Mouse (Mus musculus) liver, embryonic 12.5 days (tissue): ENCODE measurements around the gene Gm29609. TPM values are rescaled to one million over a fixed set of nuclear protein-coding genes. Genes with fewer than 3 reads are reported as not detected.

Experiments used
- ATAC-seq: fragments of 200-750 bp; cut with Nextera tagmentation; 2 replicates; pipeline ENCODE4 v1.8.0; 2017; ENCODE audit warnings: moderate number of reproducible peaks, mild to moderate bottlenecking, moderate library complexity
- H3K27ac ChIP-seq: fragments of 300-500 bp; sonication (generic); 2 replicates; pipeline ENCODE4 v1.5.1; 2016; ENCODE audit warnings: mild to moderate bottlenecking
- H3K27me3 ChIP-seq: fragments of 300-500 bp; sonication (generic); replicated peaks from 2 replicates; pipeline ENCODE4 v1.6.1; 2016; ENCODE audit warnings: mild to moderate bottlenecking, moderate library complexity
- H3K36me3 ChIP-seq: fragments of 300-500 bp; sonication (generic); 2 replicates; pipeline ENCODE4 v1.6.1; 2016; ENCODE audit warnings: mild to moderate bottlenecking, moderate library complexity
- H3K4me1 ChIP-seq: fragments of 300-500 bp; sonication (generic); 2 replicates; pipeline ENCODE4 v1.6.1; 2016
- H3K4me2 ChIP-seq: fragments of 300-500 bp; sonication (generic); 2 replicates; pipeline ENCODE4 v1.6.1; 2016; ENCODE audit warnings: mild to moderate bottlenecking, moderate library complexity
- H3K4me3 ChIP-seq: fragments of 300-500 bp; sonication (generic); 2 replicates; pipeline ENCODE4 v1.5.1; 2016; ENCODE audit warnings: mild to moderate bottlenecking, moderate library complexity
- H3K9ac ChIP-seq: fragments of 300-500 bp; sonication (generic); 2 replicates; pipeline ENCODE4 v1.6.1; 2016; ENCODE audit warnings: mild to moderate bottlenecking, moderate library complexity
- H3K9me3 ChIP-seq: fragments of 300-500 bp; sonication (generic); replicated peaks from 2 replicates; pipeline ENCODE4 v1.6.1; 2016; ENCODE audit warnings: mild to moderate bottlenecking, moderate library complexity
- WGBS: fragments of 180-500 bp; shearing (Covaris S2); methylation state at CpG from one replicate; pipeline ENCODE4 v1.1.7; 2016; ENCODE audit not compliant: insufficient replicate concordance; 5-methylcytosine and 5-hydroxymethylcytosine counted together
- polyA plus RNA-seq: library from polyadenylated mRNA; unstranded; fragments of >200 nt; fragmentation: Nextera tagmentation; extraction: Ambion mirVana; gene quantifications from 2 replicates; pipeline ENCODE4 v1.2.1, GENCODE M21; 2016

Gm29609 gene
- polyA plus RNA-seq, 1 experiment from 2014 or later = 1.3 TPM

DNA sequence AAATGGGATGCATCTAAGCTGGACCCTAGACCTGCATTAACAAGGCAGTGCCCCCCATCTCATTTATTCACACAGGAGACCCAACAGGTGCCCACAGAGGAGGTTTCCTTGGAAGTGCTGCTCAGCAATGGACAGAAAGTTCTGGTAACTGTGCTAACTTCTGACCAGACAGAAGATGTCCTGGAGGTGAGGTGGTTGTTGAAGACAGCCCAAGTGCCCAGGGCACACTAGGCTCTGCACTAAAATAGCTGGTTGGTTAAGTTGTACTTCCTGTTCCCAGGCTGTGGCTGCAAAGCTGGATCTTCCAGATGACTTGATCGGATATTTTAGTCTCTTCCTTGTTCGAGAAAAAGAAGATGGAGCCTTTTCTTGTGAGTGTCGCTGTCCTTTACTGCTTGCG is 16.0 kb upstream of the Gm29609 start:
- H3K9ac ChIP-seq = no peak overlapping the region
- H3K9me3 ChIP-seq = peaks cover 5% of the 10 kb centered on the region
- 86% methylated on average over 4 of the region's 4 CpGs for WGBS
- no peak for ATAC-seq
- H3K4me2 ChIP-seq = no peak overlapping the region
- no peak overlapping the region for H3K4me3 ChIP-seq
- H3K4me1 ChIP-seq = peaks cover 47% of the 10 kb centered on the region
- no peak overlapping the region for H3K27ac ChIP-seq
- H3K27me3 ChIP-seq = no peaks in the 10 kb centered on the region
- peaks cover 73% of the 10 kb centered on the region for H3K36me3 ChIP-seq

DNA sequence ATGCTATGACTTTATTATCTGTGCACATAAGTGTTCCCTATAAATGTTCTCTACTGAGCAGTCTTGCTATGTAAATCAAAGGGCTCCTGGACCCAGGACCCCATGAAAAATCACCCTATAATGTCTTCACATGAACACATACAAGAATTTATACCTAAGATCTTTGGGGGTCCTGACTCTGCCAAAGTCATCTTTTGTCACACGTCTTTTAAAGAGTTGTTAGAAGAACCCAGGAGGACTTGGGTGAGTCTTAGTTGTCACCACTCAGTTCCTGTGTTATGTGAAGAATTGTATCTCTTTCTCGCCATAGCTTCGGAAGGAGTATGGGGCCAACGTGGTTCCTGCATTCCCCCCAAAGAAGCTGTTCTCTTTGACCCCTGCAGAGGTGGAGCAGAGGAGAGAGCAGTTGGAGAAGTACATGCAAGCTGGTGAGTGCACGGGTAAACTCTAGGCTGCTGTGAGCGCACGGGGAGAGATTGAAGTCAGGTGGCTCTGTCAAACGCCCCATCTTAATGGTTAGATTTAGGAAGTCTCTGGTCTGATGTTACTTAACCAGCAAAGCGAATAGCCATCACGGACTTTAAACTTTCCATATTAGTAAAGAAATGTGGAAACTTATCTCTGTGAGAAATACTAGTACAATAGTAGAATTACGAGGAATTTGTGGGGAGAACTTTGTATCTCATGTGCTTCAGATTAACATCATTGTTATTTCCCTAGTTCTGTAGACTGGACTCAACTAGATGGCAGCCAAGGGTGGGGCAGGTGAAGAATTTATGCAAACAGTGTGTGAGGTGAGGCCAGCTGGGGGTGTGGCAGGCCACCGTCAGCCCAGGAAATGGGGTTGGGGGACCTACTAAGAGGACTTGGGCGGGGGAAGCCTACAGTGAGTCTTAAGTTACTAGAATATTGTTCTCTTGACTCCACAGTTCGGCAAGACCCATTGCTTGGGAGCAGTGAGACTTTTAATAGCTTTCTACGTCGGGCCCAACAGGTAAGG is 15.1 kb upstream of the Gm29609 start:
- Histone ChIP-seq H3K27ac (0 out of 2 replicates have a peak overlapping the region, but pooled peaks have one; percentile 87), H3K36me3 (peaks cover 73% of the 10 kb centered on the region)

DNA sequence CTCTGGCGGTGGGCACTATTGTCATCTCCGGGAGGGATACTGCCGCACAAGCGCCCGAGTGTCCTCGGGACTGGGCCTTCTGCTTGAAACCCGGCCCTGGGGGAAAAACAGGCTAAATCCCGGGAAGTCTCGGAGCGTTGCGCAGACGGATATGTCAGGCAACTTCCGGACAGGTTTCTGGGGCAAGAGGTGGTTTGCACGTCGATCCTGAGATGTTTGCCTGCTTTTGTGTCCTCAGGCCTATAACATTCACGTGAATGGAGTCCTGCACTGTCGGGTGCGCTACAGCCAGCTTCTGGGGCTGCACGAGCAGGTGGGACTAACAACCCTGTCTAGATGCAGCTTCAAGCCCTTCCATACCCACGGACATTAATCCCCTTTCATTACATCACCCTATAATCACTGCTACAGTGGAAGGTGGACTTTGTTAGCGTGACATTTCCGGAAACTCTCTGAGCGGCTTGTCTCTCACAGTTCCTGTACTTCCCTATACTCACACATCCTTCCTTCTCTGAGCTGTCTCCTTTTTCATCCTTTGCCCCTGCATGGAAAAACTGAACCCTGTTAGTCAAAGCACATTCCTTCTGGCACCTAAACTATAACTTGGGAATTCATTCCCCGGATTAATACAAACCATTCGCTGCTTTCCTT is 14.0 kb upstream of the Gm29609 start:
- Histone ChIP-seq H3K4me3 (peak overlapping the region; percentile 71), H3K4me1 (peaks cover 31% of the 10 kb centered on the region), H3K27me3 (no peaks in the 10 kb centered on the region), H3K4me2 (peak overlapping the region; percentile 87), H3K27ac (peak overlapping the region; percentile 87), H3K9ac (peak overlapping the region; percentile 89), H3K9me3 (no peaks in the 10 kb centered on the region), H3K36me3 (peaks cover 72% of the 10 kb centered on the region)
- no peak for ATAC-seq
- WGBS = 7% methylated on average over 25 of the region's 25 CpGs

More for the DNA sequence above, 15.1 kb upstream of the Gm29609 start:
- peaks cover 38% of the 10 kb centered on the region for H3K4me1 ChIP-seq
- H3K9ac ChIP-seq = peak overlapping the region; percentile 89
- H3K27me3 ChIP-seq = no peaks in the 10 kb centered on the region
- peak overlapping the region; percentile 71 for H3K4me3 ChIP-seq
- 85% methylated on average over 16 of the region's 16 CpGs for whole genome bisulfite sequencing
- ATAC-seq = no peak
- H3K4me2 ChIP-seq = peak overlapping the region; percentile 87
- H3K9me3 ChIP-seq = no peaks in the 10 kb centered on the region

DNA sequence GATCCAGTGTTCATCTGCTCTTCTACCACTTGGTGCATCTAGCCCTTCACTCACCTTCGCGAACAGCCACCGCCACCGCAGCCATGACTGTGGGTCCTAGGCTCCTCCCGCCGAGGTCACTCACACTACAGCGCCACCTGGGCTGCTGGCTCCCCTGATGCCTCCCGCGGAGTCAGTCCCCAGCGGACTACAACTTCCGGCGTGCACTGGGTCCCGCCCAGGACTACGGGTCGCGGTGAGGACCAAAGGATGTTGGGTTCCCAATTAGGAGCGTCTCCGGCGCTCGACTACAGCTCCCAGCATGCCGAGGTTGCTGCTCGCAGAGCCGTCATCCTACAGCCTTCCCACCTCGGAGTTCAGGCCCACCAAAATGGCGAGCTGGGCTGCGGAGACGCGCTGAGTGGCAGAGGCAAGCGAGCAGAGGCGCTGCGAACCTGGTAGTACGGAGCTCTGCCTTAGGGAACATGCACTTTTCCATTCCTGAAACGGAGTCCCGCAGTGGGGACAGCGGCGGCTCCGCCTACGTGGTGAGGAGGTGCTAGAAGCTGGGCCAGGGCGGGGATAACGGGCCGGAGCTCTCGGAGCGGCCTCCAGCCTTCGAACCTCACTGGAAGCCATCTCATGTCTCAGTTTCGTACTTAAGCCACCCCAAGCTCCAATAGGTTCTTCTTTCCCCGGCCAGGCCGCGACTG is 13.4 kb upstream of the Gm29609 start, which contains the start of the genes Snx17 and Eif2b4:
Gene Snx17, plus strand, starts transcription at position 289 of the 692 bp plus-strand sequence.
Gene Eif2b4, minus strand, starts transcription at position 492 of the 692 bp plus-strand sequence.
- Histone ChIP-seq H3K9ac (peak within 1 kb of the TSS; percentile 89), H3K4me3 (peak within 1 kb of the TSS; percentile 71), H3K27ac (peak within 1 kb of the TSS; percentile 89), H3K27me3 (no peaks in the 10 kb centered on the region), H3K4me2 (peak within 1 kb of the TSS; percentile 87), H3K9me3 (no peaks in the 10 kb centered on the region), H3K36me3 (peaks cover 72% of the 10 kb centered on the region), H3K4me1 (peaks cover 31% of the 10 kb centered on the region)
- ATAC-seq = peak; percentile 97
- under 1% methylated on average over 48 of the region's 48 CpGs for WGBS

GRCm38 (mm10) chr5:31192045-31192938 is 12.6 kb upstream of the Gm29609 start:
- Histone ChIP-seq H3K27me3 (no peaks in the 10 kb centered on the region), H3K9ac (peak overlapping the region; percentile 89), H3K36me3 (peaks cover 72% of the 10 kb centered on the region), H3K4me3 (peak overlapping the region; percentile 71), H3K9me3 (no peaks in the 10 kb centered on the region), H3K4me1 (peaks cover 31% of the 10 kb centered on the region), H3K27ac (peak overlapping the region; percentile 89), H3K4me2 (peak overlapping the region; percentile 87)
- peak; percentile 65 for ATAC-seq
- 8% methylated on average over 42 of the region's 42 CpGs for WGBS

GRCm38 (mm10) chr5:31190201-31190600 is 10.5 kb upstream of the Gm29609 start:
- Histone ChIP-seq H3K27ac (no peak overlapping the region), H3K9ac (no peak overlapping the region), H3K36me3 (peaks cover 60% of the 10 kb centered on the region), H3K9me3 (no peaks in the 10 kb centered on the region), H3K4me2 (no peak overlapping the region), H3K4me3 (no peak overlapping the region), H3K27me3 (no peaks in the 10 kb centered on the region), H3K4me1 (peaks cover 33% of the 10 kb centered on the region)
- 84% methylated on average over 9 of the region's 9 CpGs for WGBS
- ATAC-seq = no peak

- H3K4me1 ChIP-seq = peaks cover 36% of the 10 kb centered on the region
- 66% methylated on average over 4 of the region's 4 CpGs for WGBS
- H3K27ac ChIP-seq = no peak overlapping the region
- no peak overlapping the region for H3K4me3 ChIP-seq
- H3K9me3 ChIP-seq = no peaks in the 10 kb centered on the region
- no peak overlapping the region for H3K9ac ChIP-seq
- H3K36me3 ChIP-seq = peaks cover 51% of the 10 kb centered on the region
- ATAC-seq = no peak
- no peaks in the 10 kb centered on the region for H3K27me3 ChIP-seq
- H3K4me2 ChIP-seq = no peak overlapping the region
Measured at GRCm38 (mm10) chr5:31188223-31188840, 8.6 kb upstream of the Gm29609 start.

DNA sequence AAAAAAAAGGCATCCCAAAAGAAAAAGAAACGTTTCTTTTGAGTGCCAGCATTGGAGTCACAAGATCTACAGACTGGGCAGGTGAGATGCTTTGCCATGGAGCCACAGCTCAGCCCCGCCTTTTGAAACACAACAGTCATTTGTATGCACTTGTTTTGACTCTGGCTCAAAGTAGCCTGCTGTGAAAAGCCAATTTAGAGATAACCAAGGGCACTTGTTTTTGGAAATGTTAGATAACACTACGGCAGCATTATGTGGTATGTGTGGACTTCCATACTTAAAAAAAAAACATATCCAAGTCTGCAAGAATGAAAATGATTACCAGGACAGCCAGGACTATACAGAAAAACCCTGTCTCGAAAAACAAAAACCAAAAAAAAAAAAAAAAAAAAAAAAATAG is 4.0 kb upstream of the Gm29609 start:
- Histone ChIP-seq H3K4me1 (peaks cover 52% of the 10 kb centered on the region), H3K27ac (peak overlapping the region; percentile 83), H3K27me3 (no peaks in the 10 kb centered on the region), H3K9ac (0 out of 2 replicates have a peak overlapping the region, but pooled peaks have one; percentile 19), H3K4me2 (peak overlapping the region; percentile 37), H3K4me3 (no peak overlapping the region), H3K36me3 (peaks cover 23% of the 10 kb centered on the region), H3K9me3 (no peaks in the 10 kb centered on the region)
- 16% methylated on average over 4 of the region's 4 CpGs for WGBS
- ATAC-seq = peak; percentile 58

DNA sequence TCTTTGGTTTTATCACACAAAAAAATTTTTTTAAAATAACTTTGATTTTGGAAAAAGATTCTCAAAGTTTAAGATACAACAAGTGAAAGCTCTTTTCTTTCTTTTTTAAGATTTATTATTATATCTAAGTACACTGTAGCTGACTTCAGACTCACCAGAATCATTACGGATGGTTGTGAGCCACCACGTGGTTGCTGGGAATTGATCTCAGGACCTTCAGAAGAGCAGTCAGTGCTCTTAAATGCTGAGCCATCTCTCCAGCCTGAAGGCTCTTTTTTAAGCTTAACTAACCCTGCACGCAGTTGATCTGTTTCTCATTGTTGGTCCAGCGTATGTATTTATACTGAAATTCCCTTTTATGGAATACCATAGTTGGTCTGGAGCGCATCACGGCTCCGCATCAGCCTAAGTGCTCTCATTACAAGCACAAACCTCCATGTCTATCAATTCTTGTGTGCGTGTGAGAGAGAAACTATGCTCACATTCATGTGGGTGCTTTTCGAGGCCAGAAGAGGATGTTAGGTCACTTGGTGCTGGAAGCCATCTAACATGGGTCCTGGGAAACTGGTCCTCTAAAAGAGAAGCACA is 1.6 kb upstream of the Gm29609 start:
- WGBS = 89% methylated on average over 9 of the region's 9 CpGs
- H3K27me3 ChIP-seq = no peaks in the 10 kb centered on the region
- no peaks in the 10 kb centered on the region for H3K9me3 ChIP-seq
- H3K27ac ChIP-seq = 0 out of 2 replicates have a peak overlapping the region, but pooled peaks have one; percentile 32
- H3K4me2 ChIP-seq = peak overlapping the region; percentile 80
- peaks cover 18% of the 10 kb centered on the region for H3K36me3 ChIP-seq
- ATAC-seq = no peak
- no peak overlapping the region for H3K9ac ChIP-seq
- 0 out of 2 replicates have a peak overlapping the region, but pooled peaks have one; percentile 83 for H3K4me3 ChIP-seq
- H3K4me1 ChIP-seq = peaks cover 75% of the 10 kb centered on the region

GRCm38 (mm10) chr5:31179301-31179765 is 378 bp downstream of the Gm29609 start:
- Histone ChIP-seq H3K4me2 (peak overlapping the region; percentile 80), H3K4me1 (peaks cover 64% of the 10 kb centered on the region), H3K9me3 (no peaks in the 10 kb centered on the region), H3K4me3 (peak overlapping the region; percentile 83), H3K36me3 (peaks cover 32% of the 10 kb centered on the region), H3K27ac (peak overlapping the region; percentile 97), H3K27me3 (no peaks in the 10 kb centered on the region), H3K9ac (peak overlapping the region; percentile 85)
- peak; percentile 46 for ATAC-seq
- 1% methylated on average over 25 of the region's 25 CpGs for WGBS
